8 mouse cellular contexts compared by ENCODE assay signal in genomic region chr7:38227181-38227899, GRCm38 (mm10). TPM values are rescaled to one million over a fixed set of nuclear protein-coding genes. Genes with fewer than 3 reads are reported as not detected.
A peak's percentile ranks its signal among the peaks of the same experiment; 100 is the strongest.
DNase-seq lines count a peak whose midpoint lies in the region; ATAC-seq lines count a peak whose summit lies in the region.

No protein-coding gene starts in this region.

- peak; percentile 91 for DNase-seq in 3T3-L1 (ENCODE audit: low read depth, low spot score)
- peak; percentile 53 for DNase-seq in adrenal gland, adult 8-10 months
- no peak for DNase-seq in liver, embryonic 13.5 days
- DNase-seq in naive thymus-derived CD4-positive, alpha-beta T cell, adult 2 months (ENCODE audit: low read depth), result peak; percentile 22
- peak; percentile 44 for DNase-seq in thymus, postnatal 14 days

- H3K27me3 ChIP-seq in embryonic facial prominence, embryonic 12.5 days, result peaks cover 15% of the 10 kb centered on the region
- H3K27me3 ChIP-seq in heart, embryonic 11.5 days (ENCODE audit: control insufficient read depth, insufficient read depth, low read length), result peaks cover 6% of the 10 kb centered on the region; the same call in 1 of the 2 replicates
- H3K27me3 ChIP-seq in kidney, embryonic 14.5 days (ENCODE audit: control insufficient read depth, insufficient read depth, low read length), result no peaks in the 10 kb centered on the region; the same call in 1 of the 2 replicates
- H3K27me3 ChIP-seq in liver, embryonic 13.5 days, result peaks cover 15% of the 10 kb centered on the region

- under 1% methylated on average over 25 of the region's 25 CpGs for WGBS in embryonic facial prominence, embryonic 12.5 days
- WGBS in heart, embryonic 11.5 days (ENCODE audit: insufficient replicate concordance), result under 1% methylated on average over 25 of the region's 25 CpGs
- WGBS in kidney, embryonic 14.5 days, result under 1% methylated on average over 25 of the region's 25 CpGs
- 2% methylated on average over 25 of the region's 25 CpGs for WGBS in liver, embryonic 13.5 days (ENCODE audit: insufficient replicate concordance)

- ATAC-seq in embryonic facial prominence, embryonic 12.5 days (ENCODE audit: insufficient number of reproducible peaks, insufficient read depth, low FRiP score, low TSS enrichment), result peak; percentile 64; the same call in 1 of the 2 replicates
- ATAC-seq in heart, embryonic 11.5 days (replicated peaks; ENCODE audit: insufficient number of reproducible peaks, low FRiP score, low TSS enrichment), result peak; percentile 53
- ATAC-seq in kidney, embryonic 14.5 days (ENCODE audit: low FRiP score, low TSS enrichment), result peak; percentile 69
- peak; percentile 19 for ATAC-seq in liver, embryonic 13.5 days (ENCODE audit: low read depth)

- H3K4me2 ChIP-seq in embryonic facial prominence, embryonic 12.5 days (replicated peaks), result peak overlapping the region; percentile 76
- H3K4me2 ChIP-seq in heart, embryonic 11.5 days, result peak overlapping the region; percentile 82
- peak overlapping the region; percentile 85 for H3K4me2 ChIP-seq in kidney, embryonic 14.5 days (replicated peaks; ENCODE audit: low read depth, low read length)
- H3K4me2 ChIP-seq in liver, embryonic 13.5 days, result peak overlapping the region; percentile 90

- H3K27ac ChIP-seq in embryonic facial prominence, embryonic 12.5 days, result peak overlapping the region; percentile 57; the same call in 1 of the 2 replicates
- peak overlapping the region; percentile 16; the same call in 1 of the 2 replicates for H3K27ac ChIP-seq in heart, embryonic 11.5 days (ENCODE audit: low read depth, low read length)
- peak overlapping the region; percentile 82 for H3K27ac ChIP-seq in kidney, embryonic 14.5 days (ENCODE audit: low read depth, low read length)
- no peak overlapping the region for H3K27ac ChIP-seq in liver, embryonic 13.5 days

- no peaks in the 10 kb centered on the region for H3K36me3 ChIP-seq in embryonic facial prominence, embryonic 12.5 days
- H3K36me3 ChIP-seq in heart, embryonic 11.5 days (ENCODE audit: control insufficient read depth, insufficient read depth, low read length), result no peaks in the 10 kb centered on the region
- no peaks in the 10 kb centered on the region for H3K36me3 ChIP-seq in kidney, embryonic 14.5 days (ENCODE audit: control insufficient read depth, insufficient read depth, low read length)
- no peaks in the 10 kb centered on the region for H3K36me3 ChIP-seq in liver, embryonic 13.5 days

- H3K4me1 ChIP-seq in embryonic facial prominence, embryonic 12.5 days, result 0 out of 2 replicates have a peak, but pooled peaks cover 5% of the 10 kb centered on the region
- peaks cover 10% of the 10 kb centered on the region for H3K4me1 ChIP-seq in heart, embryonic 11.5 days (ENCODE audit: control insufficient read depth, insufficient read depth, low read length)
- peaks cover 15% of the 10 kb centered on the region for H3K4me1 ChIP-seq in kidney, embryonic 14.5 days (ENCODE audit: control insufficient read depth, insufficient read depth, low read length)
- peaks cover 16% of the 10 kb centered on the region for H3K4me1 ChIP-seq in liver, embryonic 13.5 days (replicated peaks)

- no peaks in the 10 kb centered on the region for H3K9me3 ChIP-seq in embryonic facial prominence, embryonic 12.5 days
- no peaks in the 10 kb centered on the region for H3K9me3 ChIP-seq in heart, embryonic 11.5 days (replicated peaks; ENCODE audit: control insufficient read depth, low read length)
- no peaks in the 10 kb centered on the region for H3K9me3 ChIP-seq in kidney, embryonic 14.5 days (ENCODE audit: control insufficient read depth, low read length)
- no peaks in the 10 kb centered on the region for H3K9me3 ChIP-seq in liver, embryonic 13.5 days (replicated peaks)

- H3K9ac ChIP-seq in embryonic facial prominence, embryonic 12.5 days, result peak overlapping the region; percentile 60
- peak overlapping the region; percentile 67 for H3K9ac ChIP-seq in heart, embryonic 11.5 days (ENCODE audit: low read depth, low read length)
- H3K9ac ChIP-seq in kidney, embryonic 14.5 days (ENCODE audit: low read depth, low read length), result peak overlapping the region; percentile 68
- H3K9ac ChIP-seq in liver, embryonic 13.5 days, result peak overlapping the region; percentile 70

- H3K4me3 ChIP-seq in embryonic facial prominence, embryonic 12.5 days, result peak overlapping the region; percentile 58
- H3K4me3 ChIP-seq in heart, embryonic 11.5 days (ENCODE audit: low read depth, low read length), result peak overlapping the region; percentile 58
- H3K4me3 ChIP-seq in kidney, embryonic 14.5 days (ENCODE audit: low read length), result peak overlapping the region; percentile 67
- H3K4me3 ChIP-seq in liver, embryonic 13.5 days (replicated peaks), result peak overlapping the region; percentile 67

RNA-seq across cellular contexts. Expression of gene Plekhf1, which starts 0.5 kb away (rescaled TPM):
- total RNA-seq in adrenal gland, adult 8-10 months (2022), result 1 to 10 TPM; 1.2 to 1.9 (median 1.7) TPM
- polyA plus RNA-seq in embryonic facial prominence, embryonic 12.5 days (2016; fragmentation: Nextera tagmentation; extraction: Ambion mirVana), result 2.8 and 3.6 TPM in 2 replicates
- 1.6 and 1.8 TPM in 2 replicates for polyA plus RNA-seq in heart, embryonic 11.5 days (2014; fragmentation: Nextera tagmentation; extraction: Ambion mirVana)
- polyA plus RNA-seq in kidney, embryonic 14.5 days (2014; fragmentation: Nextera tagmentation; extraction: Ambion mirVana), result 3.8 and 4.9 TPM in 2 replicates
- polyA plus RNA-seq in liver, embryonic 13.5 days (2015; fragmentation: Nextera tagmentation; extraction: Ambion mirVana), result 0.44 and 0.46 TPM in 2 replicates

RNA-seq across cellular contexts. Expression of gene Pop4, which starts 43.9 kb away (rescaled TPM):
- total RNA-seq in adrenal gland, adult 8-10 months (2022), result 10 to 100 TPM; 48.6 to 85.5 (median 68.1) TPM
- polyA plus RNA-seq in embryonic facial prominence, embryonic 12.5 days (2016; fragmentation: Nextera tagmentation; extraction: Ambion mirVana), result 69.2 and 75.5 TPM in 2 replicates
- 49.6 and 54.4 TPM in 2 replicates for polyA plus RNA-seq in heart, embryonic 11.5 days (2014; fragmentation: Nextera tagmentation; extraction: Ambion mirVana)
- 71.1 and 73.7 TPM in 2 replicates for polyA plus RNA-seq in kidney, embryonic 14.5 days (2014; fragmentation: Nextera tagmentation; extraction: Ambion mirVana)
- polyA plus RNA-seq in liver, embryonic 13.5 days (2015; fragmentation: Nextera tagmentation; extraction: Ambion mirVana), result 19.7 and 21.5 TPM in 2 replicates

RNA-seq across cellular contexts. Expression of gene 1600014C10Rik, which starts 44.3 kb away (rescaled TPM):
- total RNA-seq in adrenal gland, adult 8-10 months (2022), result 10 to 100 TPM; 33.8 to 64.0 (median 45.6) TPM
- 16.3 and 17.3 TPM in 2 replicates for polyA plus RNA-seq in embryonic facial prominence, embryonic 12.5 days (2016; fragmentation: Nextera tagmentation; extraction: Ambion mirVana)
- polyA plus RNA-seq in heart, embryonic 11.5 days (2014; fragmentation: Nextera tagmentation; extraction: Ambion mirVana), result 13.2 and 13.9 TPM in 2 replicates
- polyA plus RNA-seq in kidney, embryonic 14.5 days (2014; fragmentation: Nextera tagmentation; extraction: Ambion mirVana), result 12.0 and 16.6 TPM in 2 replicates
- 8.7 and 9.0 TPM in 2 replicates for polyA plus RNA-seq in liver, embryonic 13.5 days (2015; fragmentation: Nextera tagmentation; extraction: Ambion mirVana)

Comparison
In these comparisons a context has a peak if more than half of its experiments do, and no peak if none do; other contexts are left out.
1. ATAC-seq: peak in every context shown above with its lines; median percentile 69 in kidney, embryonic 14.5 days; 64 in embryonic facial prominence, embryonic 12.5 days; 53 in heart, embryonic 11.5 days; 19 in liver, embryonic 13.5 days.